Mouse (Mus musculus): Measurements from ENCODE around the gene Ubox5.

Gene Ubox5

DNA sequence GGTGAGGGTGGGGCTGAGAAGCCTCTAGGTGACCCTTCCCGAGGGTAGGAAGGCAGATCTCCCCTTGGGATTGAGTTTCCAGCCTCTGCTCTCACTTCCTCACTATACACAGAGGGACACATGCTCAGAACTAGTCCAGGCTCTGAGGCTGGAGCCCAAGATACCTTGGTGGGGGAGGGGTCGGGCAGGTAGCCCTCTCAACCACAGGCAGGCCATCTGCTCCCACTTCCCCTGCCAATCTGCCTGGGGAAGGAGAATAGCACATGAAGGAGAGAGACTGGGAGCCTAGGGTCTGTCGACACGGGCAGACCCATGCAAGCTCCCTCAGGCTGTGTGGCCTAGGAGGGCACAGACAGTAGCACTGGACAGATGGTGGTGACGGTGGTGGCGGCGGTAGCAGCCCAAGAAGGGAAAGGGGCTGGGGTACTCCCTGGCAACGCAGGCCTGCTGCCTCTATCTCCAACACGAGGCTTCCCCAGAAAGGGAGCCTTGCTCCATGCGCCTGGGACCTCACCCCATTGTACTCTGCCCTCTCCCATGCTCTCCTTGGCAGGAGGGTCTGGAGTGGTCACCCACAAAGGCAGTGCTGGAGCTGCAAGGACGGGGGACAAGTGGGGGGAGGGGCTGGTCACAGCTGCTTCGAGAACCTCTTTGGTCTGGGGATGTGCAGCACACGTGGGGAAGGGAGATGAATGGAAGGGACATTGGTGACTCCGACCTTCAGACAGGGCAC, 4.3 kb upstream of the Ubox5 start:
- DNase-seq (ENCODE audit: low spot score) = no peak

DNA sequence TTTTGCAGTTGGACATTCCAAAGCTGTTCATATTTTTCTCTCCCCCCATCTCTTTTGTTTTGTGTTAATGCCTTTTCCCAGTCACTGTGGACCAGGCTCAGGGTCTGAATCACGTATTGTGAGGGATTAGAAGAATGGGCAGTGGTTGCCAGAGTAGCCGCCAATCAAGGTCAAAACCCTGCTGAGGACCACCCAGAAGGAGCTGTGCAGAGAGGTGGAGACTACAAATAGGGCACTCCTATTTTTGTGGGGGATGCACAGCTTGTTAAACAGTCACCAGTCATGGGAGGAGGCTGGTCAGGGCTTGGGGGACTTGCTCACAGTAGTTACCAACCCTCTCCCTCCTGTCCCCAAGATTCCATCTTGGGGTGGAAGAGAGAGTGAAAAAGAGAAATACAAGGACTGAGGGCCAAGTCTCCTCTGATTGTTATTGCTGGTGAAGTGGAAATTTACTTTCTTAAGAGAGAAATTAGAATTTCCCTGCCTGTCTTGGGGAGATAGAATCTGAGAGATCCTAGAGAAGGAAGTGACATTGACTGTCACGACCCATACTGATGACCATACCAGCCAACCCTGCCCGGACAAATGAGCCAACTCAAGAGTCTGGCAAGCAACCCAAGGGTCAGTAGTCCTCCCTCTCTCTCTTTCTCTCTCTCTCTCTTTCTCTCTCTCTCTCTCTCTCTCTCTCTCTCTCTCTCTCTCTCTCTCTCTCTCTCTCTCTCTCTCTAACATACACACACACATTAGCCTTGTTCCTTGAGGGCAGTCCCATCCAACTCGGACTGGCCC, 3.2 kb upstream of the Ubox5 start:
- no peak for DNase-seq (ENCODE audit: low spot score)

DNA sequence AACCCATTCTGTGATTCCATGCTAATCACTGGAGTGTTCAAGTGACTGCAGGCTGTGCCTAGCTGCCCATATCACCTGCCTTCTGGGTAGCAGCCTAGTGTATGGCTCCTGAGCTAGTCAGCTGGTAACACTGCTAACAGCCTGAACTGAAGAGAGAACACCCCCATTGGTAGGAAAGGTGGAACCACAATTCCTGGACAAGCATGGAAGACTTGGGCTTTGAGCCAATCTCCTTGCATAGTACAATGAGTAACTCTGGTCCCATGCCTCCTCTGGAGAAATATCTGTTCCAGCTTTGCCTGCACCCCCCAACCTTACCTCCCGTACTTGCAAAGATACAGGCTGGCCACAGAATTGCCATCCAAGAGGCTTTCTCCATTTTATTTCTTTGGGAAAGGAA, 2.6 kb upstream of the Ubox5 start:
- no peak for DNase-seq (ENCODE audit: low spot score)

DNA sequence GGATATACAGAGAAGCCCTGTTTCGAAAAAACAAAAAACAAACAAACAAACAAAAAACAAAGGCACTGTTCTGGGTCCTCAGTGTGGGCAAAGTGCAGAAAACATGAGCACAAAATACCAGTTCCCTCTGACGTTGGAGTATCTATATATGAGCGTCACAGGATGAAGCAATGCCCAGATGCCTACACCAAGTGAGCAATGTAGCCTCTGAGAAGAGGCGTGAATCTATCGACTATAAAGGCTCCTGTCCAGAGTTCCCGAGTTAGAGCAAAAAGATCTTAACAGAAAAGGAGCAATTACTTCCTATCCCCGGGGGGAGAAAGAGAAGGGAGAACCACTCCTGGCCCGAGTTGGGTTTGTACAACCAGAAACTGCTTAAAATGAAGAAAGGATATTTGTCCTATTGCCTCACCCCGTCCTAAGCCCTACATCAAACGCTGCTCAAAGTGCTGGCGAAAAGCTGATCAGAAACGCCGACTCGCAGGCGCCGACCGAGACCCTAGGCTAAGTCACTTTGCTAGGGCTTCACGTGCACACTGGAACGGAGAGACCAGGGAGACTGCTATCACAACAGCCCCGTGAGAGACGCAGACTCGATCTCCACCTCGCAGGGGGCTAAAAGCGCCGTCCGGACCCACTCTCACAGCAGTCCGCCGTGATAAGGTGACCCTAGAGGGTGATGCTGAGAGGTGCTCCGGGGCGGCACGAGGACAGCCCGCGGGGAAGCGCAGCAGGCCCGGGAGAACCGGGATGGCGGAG, 579 bp downstream of the Ubox5 start:
- DNase-seq (ENCODE audit: low spot score) = no peak

DNA sequence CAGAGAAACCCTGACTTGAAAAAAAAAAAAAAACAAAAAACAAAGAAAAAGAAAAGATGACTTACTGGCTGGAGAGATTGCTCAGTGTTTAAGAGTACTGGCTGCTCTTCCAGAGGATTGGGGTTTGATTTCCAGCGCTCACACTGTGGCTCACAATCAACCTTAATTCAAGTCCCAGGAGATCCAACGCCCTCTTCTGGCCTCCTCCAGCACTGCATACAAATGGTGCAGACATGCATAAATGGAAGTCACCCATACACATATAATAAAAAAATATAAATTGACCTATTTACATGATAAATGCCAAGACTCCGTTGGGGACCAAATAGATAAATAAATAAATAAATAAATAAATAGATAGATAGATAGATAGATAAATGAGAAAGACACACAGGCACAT, 1.4 kb downstream of the Ubox5 start:
- DNase-seq (ENCODE audit: low spot score) = no peak

DNA sequence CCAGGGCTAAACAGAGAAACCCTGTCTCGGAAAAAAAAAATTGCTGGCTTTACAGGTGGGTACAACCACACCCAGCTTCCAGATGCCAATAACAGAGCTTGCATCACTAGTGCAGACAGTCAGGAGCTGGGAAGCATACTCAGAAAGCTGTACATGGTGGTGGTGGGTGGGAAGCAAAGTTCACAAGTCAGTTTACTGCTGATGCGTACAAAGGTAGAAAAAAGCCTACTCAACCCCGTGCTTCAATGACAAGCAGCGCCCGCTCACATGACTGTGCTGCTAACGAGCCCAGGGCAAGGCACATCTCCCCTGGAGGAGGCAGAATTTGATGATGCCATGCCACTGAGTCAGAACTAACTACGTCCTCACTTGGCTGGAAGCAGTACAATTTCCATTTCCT, 10.9 kb downstream of the Ubox5 start:
- DNase-seq (ENCODE audit: low spot score) = no peak

DNA sequence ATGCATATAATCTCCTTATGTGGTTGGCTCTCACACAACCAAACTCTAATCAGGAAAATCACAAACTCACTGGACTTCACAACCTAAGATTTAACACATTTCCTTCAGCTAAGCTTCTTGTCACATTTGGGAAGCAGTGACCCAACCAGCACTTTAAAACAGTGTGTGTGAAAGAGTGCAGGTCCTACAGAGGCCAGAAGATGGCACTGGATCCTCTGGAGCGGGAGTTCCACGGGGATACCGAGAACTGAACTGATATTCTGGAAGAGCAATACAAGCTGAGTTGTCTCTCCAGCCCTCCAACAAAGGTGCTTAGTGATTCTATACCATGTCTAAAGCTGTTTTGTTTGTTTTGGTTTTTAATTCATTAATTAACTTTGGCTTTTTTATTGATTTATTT, 16.7 kb downstream of the Ubox5 start:
- DNase-seq (ENCODE audit: low spot score) = no peak

DNA sequence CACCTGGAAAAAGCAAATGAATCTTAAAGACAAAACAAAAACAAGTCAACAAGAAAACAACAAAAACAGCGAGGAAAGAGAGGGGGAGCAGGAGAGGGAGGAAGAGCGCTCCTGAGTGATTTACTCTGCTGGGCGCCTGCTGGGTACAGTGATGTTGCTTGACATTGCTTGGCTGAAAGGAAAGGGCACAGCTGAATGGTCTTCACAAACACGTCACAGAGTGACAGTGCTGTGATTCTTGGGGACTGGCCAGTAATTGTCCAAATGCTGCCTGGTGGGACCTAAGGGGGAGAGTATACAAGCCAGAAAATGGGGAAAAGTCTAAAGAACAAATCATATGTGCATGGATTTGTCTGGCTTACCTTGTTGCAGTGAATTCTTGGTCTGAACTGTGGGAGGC, 27.6 kb downstream of the Ubox5 start:
- no peak for DNase-seq (ENCODE audit: low spot score)

DNA sequence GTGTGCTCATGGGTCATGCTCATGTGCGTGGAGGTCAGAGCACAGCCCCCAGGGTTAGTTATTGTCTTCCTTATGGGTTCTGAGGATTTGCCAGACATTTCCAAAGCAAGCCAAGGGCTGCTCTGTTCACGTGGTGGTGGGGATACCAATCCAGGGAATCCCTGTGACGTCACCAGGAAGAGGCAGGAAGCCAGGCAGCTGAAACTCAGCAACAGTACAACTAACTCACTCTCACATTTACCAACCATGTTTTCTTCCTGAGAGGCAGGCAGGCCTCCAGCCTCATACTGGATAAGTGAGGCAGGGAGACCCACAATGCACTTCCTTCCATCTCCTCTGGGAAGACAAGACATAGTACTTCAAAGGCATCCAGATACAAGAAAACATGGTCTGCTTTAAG, 31.4 kb downstream of the Ubox5 start:
- no peak for DNase-seq (ENCODE audit: low spot score)

DNA sequence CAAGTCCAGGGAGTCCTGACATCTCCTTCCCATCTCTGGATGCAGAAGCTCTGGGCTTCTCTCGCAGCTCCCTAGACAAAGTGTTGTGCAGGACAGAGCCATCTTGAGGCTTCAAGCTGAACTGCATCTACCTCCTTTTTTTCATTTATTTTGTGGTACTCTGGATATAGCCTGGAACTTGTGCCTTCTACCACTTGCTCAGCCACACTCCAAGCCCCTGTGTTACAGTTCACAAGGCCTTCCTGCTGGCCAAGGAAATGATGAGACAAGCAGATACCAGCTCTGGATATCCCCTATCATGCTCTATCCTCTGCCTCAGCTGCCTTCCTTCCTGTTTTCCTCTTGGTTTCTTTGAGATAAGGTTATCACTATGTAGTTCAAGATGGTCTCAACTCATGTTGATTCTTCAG, 32.2 kb downstream of the Ubox5 start:
- peak; percentile 46 for DNase-seq (ENCODE audit: low spot score)

DNA sequence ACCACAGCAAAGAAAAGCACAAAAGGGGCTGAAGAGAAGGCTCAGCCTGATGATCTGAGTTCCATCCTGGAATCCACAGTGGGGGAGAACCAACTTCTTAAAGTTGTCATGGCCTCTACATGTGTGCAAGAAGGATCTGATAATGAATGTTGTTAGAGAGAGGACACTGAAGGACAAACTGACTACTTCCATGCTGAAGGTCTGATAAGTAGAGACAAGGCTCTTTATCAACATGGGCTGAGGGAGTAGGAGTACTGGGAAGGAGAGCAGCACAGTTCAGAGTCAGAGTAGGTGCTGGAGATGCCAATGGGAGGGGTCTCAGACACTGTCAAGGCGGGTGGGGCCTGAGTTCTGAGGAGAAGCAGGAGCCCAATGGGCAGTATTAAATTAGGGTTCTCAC, 34.2 kb downstream of the Ubox5 start:
- DNase-seq (ENCODE audit: low spot score) = no peak

DNA sequence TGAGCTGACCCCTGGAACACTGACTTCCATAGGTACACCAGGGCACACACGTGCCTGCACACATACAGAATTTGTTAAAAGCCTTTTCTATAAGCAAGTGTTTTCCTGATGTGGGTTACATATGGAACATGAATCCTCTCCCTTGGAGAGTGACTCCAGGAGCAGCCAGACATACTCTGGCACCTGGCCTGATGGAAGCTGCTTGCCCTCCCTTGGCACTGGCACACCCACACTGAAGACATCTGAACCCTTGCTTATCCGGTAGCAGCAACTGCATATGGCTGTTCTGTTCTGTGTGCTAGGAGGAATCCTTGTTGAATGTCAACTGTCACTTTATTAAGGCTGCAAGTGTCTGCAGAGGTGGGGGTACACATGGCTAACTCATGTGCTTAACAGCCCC, 38.8 kb downstream of the Ubox5 start:
- no peak for DNase-seq (ENCODE audit: low spot score)

DNA sequence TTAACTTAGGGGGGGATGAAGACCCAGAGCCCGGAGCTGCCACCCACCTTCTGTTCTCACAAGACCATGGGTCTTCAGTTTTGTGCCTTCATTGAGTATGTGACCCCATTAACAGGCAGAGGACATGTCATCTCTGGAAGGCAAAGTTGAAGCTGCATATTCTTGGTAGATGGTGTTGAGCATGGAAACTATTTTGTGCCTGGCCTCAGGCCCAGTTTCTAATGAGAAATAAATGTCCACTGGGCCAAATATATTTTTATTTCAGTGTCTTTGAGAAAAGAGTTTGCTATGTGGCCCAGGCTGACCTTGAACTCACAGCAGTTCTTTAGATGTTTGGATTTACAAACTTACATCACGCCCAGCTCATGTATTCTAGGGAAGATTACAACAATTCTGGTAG, 40.1 kb downstream of the Ubox5 start:
- no peak for DNase-seq (ENCODE audit: low spot score)

DNA sequence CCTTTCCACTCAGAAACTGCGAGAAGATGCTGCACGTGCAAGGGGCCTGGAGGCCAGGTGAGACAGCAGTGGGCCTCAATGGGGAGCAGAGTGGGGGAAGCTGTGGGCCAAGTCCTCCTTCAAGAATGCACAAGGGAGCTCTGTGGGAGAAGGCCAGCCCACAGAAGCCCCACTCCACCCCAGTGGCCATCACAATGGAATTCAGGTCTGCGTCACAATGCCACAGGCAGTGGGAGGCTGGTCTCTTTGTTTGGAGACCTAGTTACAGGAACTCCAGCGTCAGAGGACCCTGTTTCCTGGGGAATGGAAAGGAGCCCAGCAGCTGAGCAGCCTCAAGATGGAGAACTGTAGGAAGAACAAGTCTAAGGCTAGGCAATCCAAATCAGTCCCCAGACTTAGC, 40.7 kb downstream of the Ubox5 start:
- DNase-seq (ENCODE audit: low spot score) = no peak

DNA sequence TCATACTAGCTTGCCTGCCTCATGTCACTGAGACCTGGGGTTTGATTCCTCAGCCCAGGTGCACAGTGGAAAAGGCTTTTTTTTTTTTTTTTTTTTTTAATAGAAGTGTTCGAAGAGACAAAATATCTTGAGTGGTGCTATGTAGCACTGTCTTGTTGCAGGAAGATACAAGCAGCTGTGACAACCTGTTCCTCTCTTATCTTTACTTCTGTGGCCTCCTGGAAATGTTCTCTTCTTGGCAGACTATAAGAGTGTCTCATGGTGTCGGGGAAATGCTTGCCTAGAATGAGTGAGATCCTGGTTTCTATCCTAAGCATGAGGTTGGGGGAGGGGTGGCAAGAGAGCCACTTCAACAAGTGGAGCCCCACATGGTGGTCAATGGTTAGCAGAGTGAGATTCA, 41.5 kb downstream of the Ubox5 start:
- DNase-seq (ENCODE audit: low spot score) = no peak

DNA sequence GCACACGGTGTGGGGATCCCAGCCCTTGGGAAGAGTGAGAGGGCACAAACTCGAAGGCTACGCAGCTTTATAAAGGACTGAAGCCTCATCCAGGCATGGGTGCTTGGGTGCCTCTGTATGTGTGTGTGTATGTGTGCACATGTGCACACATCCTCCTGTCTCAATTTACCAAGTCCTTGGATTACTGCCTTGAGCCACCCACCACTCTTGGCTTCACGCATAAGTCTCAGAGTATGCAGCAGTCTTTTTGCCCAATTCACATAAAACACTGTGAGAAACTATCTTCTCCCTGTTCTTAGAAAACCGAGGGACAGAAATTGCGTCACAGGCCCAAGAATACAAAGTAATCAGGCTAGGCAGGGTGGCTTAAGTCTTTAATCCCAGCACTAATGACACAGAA, 43.8 kb downstream of the Ubox5 start:
- no peak for DNase-seq (ENCODE audit: low spot score)

DNA sequence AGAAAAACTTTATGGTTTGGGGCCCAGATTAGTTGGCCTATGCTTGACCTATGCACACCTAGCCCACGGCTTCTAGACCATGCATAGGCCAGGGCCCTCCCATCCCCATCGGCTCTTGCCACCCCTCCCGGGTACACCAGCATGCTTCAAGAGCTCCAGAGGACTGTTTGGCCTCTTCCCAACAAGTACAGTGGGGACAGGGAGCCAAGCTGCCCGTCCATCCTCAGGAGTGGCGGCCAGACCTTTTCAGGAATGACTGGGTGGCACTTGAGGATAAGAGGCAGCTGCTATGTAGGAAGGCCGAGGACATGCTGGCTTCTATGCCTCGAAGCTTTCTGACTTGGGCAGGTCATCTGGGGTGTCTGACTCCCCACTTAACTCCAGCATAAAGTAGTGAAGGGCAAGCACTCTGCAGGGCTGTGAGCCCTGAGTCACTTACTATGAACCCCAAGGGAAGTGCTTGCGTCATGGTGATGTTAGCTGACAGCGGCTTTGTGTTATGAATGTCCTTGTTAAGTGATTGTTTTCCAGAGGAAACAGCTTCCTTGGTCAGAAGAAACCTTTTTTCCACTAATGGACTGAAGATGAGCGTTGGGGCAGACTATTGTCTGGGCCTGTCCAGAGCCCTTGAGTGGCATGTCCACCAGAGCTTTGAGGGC, 45.8 kb downstream of the Ubox5 start:
- no peak for DNase-seq (ENCODE audit: low spot score)

DNA sequence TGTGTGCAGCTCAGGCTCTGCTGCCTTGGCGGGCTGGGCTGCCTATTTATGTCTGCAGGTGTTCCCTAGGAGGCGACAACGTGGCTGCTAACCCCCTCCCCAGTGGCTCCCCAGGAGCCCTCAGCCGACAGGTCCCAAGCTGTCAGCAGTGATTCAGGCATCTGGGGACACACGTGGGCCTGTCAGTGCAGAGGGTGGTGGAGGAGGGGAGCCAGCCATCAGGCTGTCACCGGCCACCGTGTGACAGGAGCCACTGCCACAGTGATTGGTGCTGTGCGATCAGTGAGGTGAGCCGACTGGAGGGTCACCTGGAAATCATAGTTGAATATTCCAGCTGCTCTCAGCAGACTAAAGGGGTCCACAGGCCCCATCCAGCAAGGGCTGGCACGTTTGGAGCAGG, 47.3 kb downstream of the Ubox5 start, which contains the start of gene Avp:
Gene Avp (minus strand): TSS at position 3 of the 400 bp plus-strand sequence.
- DNase-seq (ENCODE audit: low spot score) = no peak

DNA sequence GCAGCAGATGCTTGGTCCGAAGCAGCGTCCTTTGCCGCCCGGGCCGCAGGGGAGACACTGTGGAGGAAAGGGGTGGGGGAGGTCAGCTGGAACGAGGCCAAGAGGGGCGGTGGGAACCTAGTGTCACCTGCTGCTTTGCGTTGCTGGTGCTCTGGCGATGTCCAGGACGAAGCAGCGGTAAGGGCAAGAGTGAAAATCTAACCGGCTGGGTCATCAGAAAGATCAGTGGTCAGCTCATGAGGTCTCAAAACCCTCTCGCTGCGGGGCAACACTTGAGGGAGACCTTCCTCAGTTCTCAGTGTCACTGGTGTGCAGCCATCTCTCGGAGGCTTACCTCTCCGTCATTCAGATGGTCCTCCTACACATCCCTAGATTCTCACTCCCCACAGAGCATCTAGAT, 48.6 kb downstream of the Ubox5 start:
- no peak for DNase-seq (ENCODE audit: low spot score)

DNA sequence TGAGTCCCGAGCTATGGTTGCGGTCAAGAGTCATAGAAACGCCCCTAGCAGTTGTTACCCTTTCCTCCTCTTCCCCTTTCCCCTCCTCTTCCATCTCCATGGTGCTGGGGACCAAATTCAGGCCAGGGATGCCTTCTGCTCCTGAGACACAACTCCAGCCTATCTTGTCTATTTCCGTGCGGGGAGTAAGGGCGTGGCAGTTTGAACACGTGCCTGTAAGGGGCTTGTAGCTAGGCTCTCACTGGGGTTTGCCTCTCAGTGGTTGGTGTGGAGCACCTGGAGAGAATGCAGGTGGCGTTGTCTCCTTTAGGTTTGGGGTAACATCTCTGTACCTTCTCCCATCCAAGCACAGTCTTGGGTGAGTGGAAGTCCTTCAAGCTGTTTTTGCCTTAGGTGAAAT, 50.0 kb downstream of the Ubox5 start:
- no peak for DNase-seq (ENCODE audit: low spot score)

DNA sequence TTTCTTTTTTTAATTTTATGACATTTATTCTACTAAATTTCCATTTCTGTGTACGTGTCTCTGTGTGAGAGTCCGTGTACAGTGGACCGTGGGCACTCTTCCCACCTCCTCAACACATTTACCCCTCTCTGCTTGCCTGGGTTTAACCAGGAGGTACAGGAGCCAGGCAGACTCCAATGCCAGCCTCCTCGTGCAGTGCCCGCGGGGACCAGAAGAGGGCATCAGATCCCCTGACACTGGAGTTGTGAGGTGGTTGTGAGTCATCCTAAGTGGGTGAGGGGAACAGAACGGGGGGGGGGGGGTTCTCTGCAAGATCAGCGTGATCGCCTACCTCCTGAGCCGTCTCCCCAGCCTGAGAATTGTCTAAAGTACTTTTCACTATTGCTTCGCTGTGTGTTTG, 51.7 kb downstream of the Ubox5 start:
- peak; percentile 56 for DNase-seq (ENCODE audit: low spot score)

DNA sequence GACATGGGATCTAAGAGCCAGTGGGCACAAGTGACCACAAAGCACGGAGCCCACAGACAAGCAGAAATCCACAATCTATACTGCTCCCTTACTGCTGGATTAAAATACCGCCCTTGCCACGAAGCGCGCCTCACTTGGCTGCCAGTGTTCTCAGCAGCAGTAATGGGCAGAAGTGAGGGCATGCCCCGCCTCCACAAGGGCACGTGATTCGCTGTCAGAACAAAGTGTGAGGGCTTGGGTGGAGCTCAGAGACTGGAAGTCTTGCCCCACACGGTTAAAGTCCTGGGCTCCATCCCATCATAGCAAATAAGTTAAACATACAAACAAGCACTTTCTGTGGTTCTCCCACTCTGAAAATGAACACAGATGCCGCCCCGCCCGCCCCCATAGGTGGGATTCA, 52.2 kb downstream of the Ubox5 start:
- no peak for DNase-seq (ENCODE audit: low spot score)

DNA sequence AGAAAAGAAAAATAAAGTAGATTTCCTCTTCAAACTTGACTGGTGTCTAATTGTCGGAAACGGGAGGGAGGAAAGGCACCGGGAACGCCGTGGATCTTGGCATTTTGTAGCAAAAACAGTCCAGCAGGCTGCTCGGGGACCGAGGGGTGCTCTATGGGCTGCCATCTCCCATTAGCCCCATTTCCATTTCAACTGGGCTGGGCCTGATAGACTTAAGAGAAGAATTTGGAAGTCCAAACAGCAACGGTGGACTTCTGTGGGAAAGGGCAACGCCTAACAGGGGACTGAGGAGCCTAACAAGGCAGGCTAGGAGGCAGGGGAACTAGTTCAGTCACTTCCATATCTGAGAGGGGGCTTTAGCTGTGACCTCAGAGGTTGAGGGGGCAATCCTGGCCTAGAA, 52.8 kb downstream of the Ubox5 start:
- no peak for DNase-seq (ENCODE audit: low spot score)
